9 mouse cellular contexts compared by ENCODE assay signal in the genomic region with DNA sequence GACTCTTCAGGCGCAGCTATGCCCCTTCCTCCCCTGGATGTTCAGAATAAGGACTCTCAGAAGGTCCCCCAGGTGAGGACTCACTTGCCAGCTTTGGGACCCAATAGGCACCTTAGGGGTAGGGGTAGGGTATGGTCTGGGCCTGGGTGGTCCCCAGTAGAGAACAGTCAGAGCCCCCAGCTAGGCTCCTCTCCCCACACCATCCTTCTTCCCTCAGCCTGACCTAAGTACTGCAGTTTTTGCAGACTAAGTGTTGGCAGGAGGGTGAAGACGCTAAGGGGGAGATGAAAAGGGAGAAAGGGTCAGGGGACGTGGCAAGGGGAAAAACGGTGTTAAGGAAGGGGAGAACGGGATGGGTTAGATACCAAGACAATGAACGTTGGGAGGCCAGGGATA. TPM values are rescaled to one million over a fixed set of nuclear protein-coding genes. Genes with fewer than 3 reads are reported as not detected.
DNase-seq lines count a peak whose midpoint lies in the region; ATAC-seq and TF ChIP-seq lines count a peak whose summit lies in the region.
"Had no signal": no experiment of that assay in that cellular context is flagged by ENCODE, and none has a peak within 500 bp of the region (broad histone marks: within the 10 kb centered on the region; RNA-seq: fewer than 3 reads in every experiment).

No protein-coding gene starts in this region.

- peak overlapping the region; percentile 93 for H3K9ac ChIP-seq in heart, embryonic 13.5 days
- H3K9ac ChIP-seq in heart, postnatal 0 days (replicated peaks; ENCODE audit: low read depth, low read length) = no peak overlapping the region
- H3K9ac ChIP-seq in midbrain, embryonic 11.5 days (ENCODE audit: low read length) = peak overlapping the region; percentile 29

- H3K27ac ChIP-seq in heart, embryonic 13.5 days (replicated peaks) = peak overlapping the region; percentile 98; the same call in 1 of the 2 replicates
- 0 out of 2 replicates have a peak overlapping the region, but pooled peaks have one; percentile 23 for H3K27ac ChIP-seq in brown adipose tissue, adult 24 weeks (replicated peaks; ENCODE audit: low read depth, low read length)
- H3K27ac ChIP-seq in heart, postnatal 0 days (ENCODE audit: low read depth) = peak overlapping the region; percentile 88; the same call in 1 of the 2 replicates
- 0 out of 2 replicates have a peak overlapping the region, but pooled peaks have one; percentile 36 for H3K27ac ChIP-seq in midbrain, embryonic 11.5 days (ENCODE audit: low read depth, low read length)

- DNase-seq in heart, postnatal 14 days = no peak
- DNase-seq in heart, postnatal 0 days (ENCODE audit: low spot score) = no peak
- DNase-seq in midbrain, embryonic 11.5 days (ENCODE audit: low spot score, missing footprints) = no peak
- DNase-seq in yolk sac, embryonic 10.5 days (ENCODE audit: low spot score) = no peak
- DNase-seq in kidney, postnatal 10 days = no peak
- DNase-seq in thymus, postnatal 0 days (ENCODE audit: low spot score) = no peak

- peaks cover 31% of the 10 kb centered on the region for H3K36me3 ChIP-seq in heart, embryonic 13.5 days
- H3K36me3 ChIP-seq in heart, postnatal 0 days (replicated peaks; ENCODE audit: control insufficient read depth, insufficient read depth, low read length) = peaks cover 15% of the 10 kb centered on the region
- H3K36me3 ChIP-seq in midbrain, embryonic 11.5 days (ENCODE audit: control insufficient read depth, insufficient read depth, low read length) = peaks cover 8% of the 10 kb centered on the region; the same call in 1 of the 2 replicates

- no peak for TF ChIP-seq EP300 in heart, postnatal 0 days (IDR thresholded peaks at IDR 0.05; ENCODE audit: low read depth)

- TF ChIP-seq CTCF in heart, postnatal 0 days (IDR thresholded peaks at IDR 0.05; ENCODE audit: low read depth) = no peak

- H3K4me3 ChIP-seq in heart, embryonic 13.5 days = peak overlapping the region; percentile 79; the same call in 1 of the 2 replicates
- H3K4me3 ChIP-seq in brown adipose tissue, adult 24 weeks (ENCODE audit: insufficient read depth, low read depth, low read length) = no peak overlapping the region
- H3K4me3 ChIP-seq in heart, postnatal 0 days (ENCODE audit: low read depth, low read length) = no peak overlapping the region
- H3K4me3 ChIP-seq in midbrain, embryonic 11.5 days (ENCODE audit: low read depth, low read length) = no peak overlapping the region

- peaks cover 81% of the 10 kb centered on the region for H3K4me1 ChIP-seq in heart, embryonic 13.5 days
- peaks cover 15% of the 10 kb centered on the region for H3K4me1 ChIP-seq in brown adipose tissue, adult 24 weeks (ENCODE audit: control insufficient read depth, insufficient read depth, insufficient read length, low read length)
- peaks cover 26% of the 10 kb centered on the region for H3K4me1 ChIP-seq in heart, postnatal 0 days (ENCODE audit: control insufficient read depth, insufficient read depth)
- peaks cover 45% of the 10 kb centered on the region for H3K4me1 ChIP-seq in midbrain, embryonic 11.5 days (ENCODE audit: control insufficient read depth, insufficient read depth, low read length)

- WGBS in heart, embryonic 13.5 days = 39% methylated on average over 6 of the region's 6 CpGs
- WGBS in heart, postnatal 0 days = 36% methylated on average over 6 of the region's 6 CpGs
- 77% methylated on average over 6 of the region's 6 CpGs for WGBS in midbrain, embryonic 11.5 days

- intact Hi-C loops in heart, postnatal 14 days (cut with DNase I) = loop anchor here (10.0 kb wide), 1 partner anchor 87 kb away; no protein-coding TSS in a partner anchor

- no peaks in the 10 kb centered on the region for H3K27me3 ChIP-seq in heart, embryonic 13.5 days (replicated peaks)
- H3K27me3 ChIP-seq in heart, postnatal 0 days (ENCODE audit: control insufficient read depth, insufficient read depth, low read length) = no peaks in the 10 kb centered on the region
- no peaks in the 10 kb centered on the region for H3K27me3 ChIP-seq in midbrain, embryonic 11.5 days (ENCODE audit: control insufficient read depth, insufficient read depth, low read length)

- no peaks in the 10 kb centered on the region for H3K9me3 ChIP-seq in heart, embryonic 13.5 days
- H3K9me3 ChIP-seq in heart, postnatal 0 days (replicated peaks; ENCODE audit: control insufficient read depth, low read length) = no peaks in the 10 kb centered on the region
- no peaks in the 10 kb centered on the region for H3K9me3 ChIP-seq in midbrain, embryonic 11.5 days (ENCODE audit: control insufficient read depth, low read length)

- ATAC-seq in heart, embryonic 13.5 days (ENCODE audit: extremely low read depth, insufficient number of reproducible peaks, low FRiP score, low TSS enrichment) = no peak
- ATAC-seq in heart, postnatal 0 days (ENCODE audit: insufficient read depth, low read depth) = no peak
- ATAC-seq in midbrain, embryonic 11.5 days (ENCODE audit: low FRiP score) = no peak

- peak overlapping the region; percentile 92; the same call in 1 of the 2 replicates for H3K4me2 ChIP-seq in heart, embryonic 13.5 days
- H3K4me2 ChIP-seq in heart, postnatal 0 days (ENCODE audit: low read depth, low read length) = no peak overlapping the region
- H3K4me2 ChIP-seq in midbrain, embryonic 11.5 days = no peak overlapping the region

RNA-seq across cellular contexts. Expression of gene Pagr1a, which starts 0.8 kb away (rescaled TPM):
- polyA plus RNA-seq in heart, embryonic 13.5 days (2015; fragmentation: Nextera tagmentation; extraction: Ambion mirVana) = 55.6 and 76.2 TPM in 2 replicates
- 10 to 100 TPM; 15.2 to 20.6 TPM for total RNA-seq in heart, postnatal 14 days (2021)
- polyA plus RNA-seq in brown adipose tissue, adult 24 weeks (2012; ENCODE audit: insufficient read depth, insufficient read length, missing spikeins) = 5.9 and 26.0 TPM in 2 replicates
- total RNA-seq in heart, postnatal 0 days (2014; rRNA removed; ENCODE audit: low replicate concordance) = not detected in 2 replicates
- 21.7 and 44.8 TPM in 2 replicates for polyA plus RNA-seq in heart, postnatal 0 days (2015; fragmentation: Nextera tagmentation; extraction: Ambion mirVana)
- polyA plus RNA-seq in midbrain, embryonic 11.5 days (2014; fragmentation: Nextera tagmentation; extraction: Ambion mirVana) = 59.0 and 70.6 TPM in 2 replicates
- polyA plus RNA-seq in thymus, postnatal 0 days (2015; fragmentation: Nextera tagmentation; extraction: Ambion mirVana) = 51.8 and 100 TPM in 2 replicates

RNA-seq across cellular contexts. Expression of gene Pagr1b, which starts 1.7 kb away (rescaled TPM):
- 0.38 and 0.44 TPM in 2 replicates for polyA plus RNA-seq in heart, embryonic 13.5 days (2015; fragmentation: Nextera tagmentation; extraction: Ambion mirVana)
- not detected for total RNA-seq in heart, postnatal 14 days (2021)
- 14.1 TPM in 1 of 2 replicates, not detected in the other for polyA plus RNA-seq in brown adipose tissue, adult 24 weeks (2012; ENCODE audit: insufficient read depth, insufficient read length, missing spikeins)
- not detected in 2 replicates for total RNA-seq in heart, postnatal 0 days (2014; rRNA removed; ENCODE audit: low replicate concordance)
- polyA plus RNA-seq in heart, postnatal 0 days (2015; fragmentation: Nextera tagmentation; extraction: Ambion mirVana) = not detected in 2 replicates
- polyA plus RNA-seq in midbrain, embryonic 11.5 days (2014; fragmentation: Nextera tagmentation; extraction: Ambion mirVana) = not detected in 2 replicates
- polyA plus RNA-seq in thymus, postnatal 0 days (2015; fragmentation: Nextera tagmentation; extraction: Ambion mirVana) = 0.60 and 1.2 TPM in 2 replicates

RNA-seq across cellular contexts. Expression of gene Gm42742, which starts 2.9 kb away (rescaled TPM):
- 13.8 and 25.7 TPM in 2 replicates for polyA plus RNA-seq in heart, embryonic 13.5 days (2015; fragmentation: Nextera tagmentation; extraction: Ambion mirVana)
- 10 to 100 TPM; 18.0 to 19.8 TPM for total RNA-seq in heart, postnatal 14 days (2021)
- polyA plus RNA-seq in brown adipose tissue, adult 24 weeks (2012; ENCODE audit: insufficient read depth, insufficient read length, missing spikeins) = 12.4 TPM in 1 of 2 replicates, not detected in the other
- 22.8 and 24.8 TPM in 2 replicates for total RNA-seq in heart, postnatal 0 days (2014; rRNA removed; ENCODE audit: low replicate concordance)
- polyA plus RNA-seq in heart, postnatal 0 days (2015; fragmentation: Nextera tagmentation; extraction: Ambion mirVana) = 5.7 and 44.5 TPM in 2 replicates
- polyA plus RNA-seq in midbrain, embryonic 11.5 days (2014; fragmentation: Nextera tagmentation; extraction: Ambion mirVana) = 58.8 and 68.8 TPM in 2 replicates
- 57.8 and 80.0 TPM in 2 replicates for polyA plus RNA-seq in thymus, postnatal 0 days (2015; fragmentation: Nextera tagmentation; extraction: Ambion mirVana)

RNA-seq across cellular contexts. Expression of gene Prrt2, which starts 3.1 kb away (rescaled TPM):
- 1.6 TPM in 2 replicates for polyA plus RNA-seq in heart, embryonic 13.5 days (2015; fragmentation: Nextera tagmentation; extraction: Ambion mirVana)
- 1 to 10 TPM; 1.1 to 1.2 TPM for total RNA-seq in heart, postnatal 14 days (2021)
- 0.55 and 0.58 TPM in 2 replicates for polyA plus RNA-seq in brown adipose tissue, adult 24 weeks (2012; ENCODE audit: insufficient read depth, insufficient read length, missing spikeins)
- total RNA-seq in heart, postnatal 0 days (2014; rRNA removed; ENCODE audit: low replicate concordance) = not detected in 2 replicates
- 0.23 and 1.1 TPM in 2 replicates for polyA plus RNA-seq in heart, postnatal 0 days (2015; fragmentation: Nextera tagmentation; extraction: Ambion mirVana)
- polyA plus RNA-seq in midbrain, embryonic 11.5 days (2014; fragmentation: Nextera tagmentation; extraction: Ambion mirVana) = 2.6 and 4.0 TPM in 2 replicates
- polyA plus RNA-seq in thymus, postnatal 0 days (2015; fragmentation: Nextera tagmentation; extraction: Ambion mirVana) = 0.57 and 0.69 TPM in 2 replicates
- polyA plus RNA-seq: myocyte had no signal

RNA-seq across cellular contexts. Expression of gene Mvp, which starts 3.5 kb away (rescaled TPM):
- 11.2 and 11.9 TPM in 2 replicates for polyA plus RNA-seq in heart, embryonic 13.5 days (2015; fragmentation: Nextera tagmentation; extraction: Ambion mirVana)
- 10 to 100 TPM; 44.6 to 45.9 TPM for total RNA-seq in heart, postnatal 14 days (2021)
- polyA plus RNA-seq in brown adipose tissue, adult 24 weeks (2012; ENCODE audit: insufficient read depth, insufficient read length, missing spikeins) = 27.9 and 52.7 TPM in 2 replicates
- 24.2 and 32.5 TPM in 2 replicates for total RNA-seq in heart, postnatal 0 days (2014; rRNA removed; ENCODE audit: low replicate concordance)
- polyA plus RNA-seq in heart, postnatal 0 days (2015; fragmentation: Nextera tagmentation; extraction: Ambion mirVana) = 16.1 and 17.4 TPM in 2 replicates
- polyA plus RNA-seq in midbrain, embryonic 11.5 days (2014; fragmentation: Nextera tagmentation; extraction: Ambion mirVana) = 2.8 and 3.0 TPM in 2 replicates
- polyA plus RNA-seq in thymus, postnatal 0 days (2015; fragmentation: Nextera tagmentation; extraction: Ambion mirVana) = 29.8 and 32.5 TPM in 2 replicates

Comparison
In these comparisons a context has a peak if more than half of its experiments do, and no peak if none do; other contexts are left out.
1. H3K27ac ChIP-seq: peak in every context shown above with its lines; median percentile 98 in heart, embryonic 13.5 days; 88 in heart, postnatal 0 days; 36 in midbrain, embryonic 11.5 days; 23 in brown adipose tissue, adult 24 weeks.